Mouse (Mus musculus): ENCODE measurements around the gene Atp13a2. TPM values are rescaled to one million over a fixed set of nuclear protein-coding genes. Genes with fewer than 3 reads are reported as not detected.

Atp13a2 gene
- 168 and 403 TPM in 2 replicates for polyA plus RNA-seq (2012; ENCODE audit: low replicate concordance)

GRCm38 (mm10) chr4:140986711-140987395 lies at the start of gene Atp13a2:
TSS of gene Atp13a2 (plus strand) at chr4:140986873.

GRCm38 (mm10) chr4:140960781-140961466 lies 25.7 kb upstream of the Atp13a2 start, which contains the start of gene Sdhb:
TSS of gene Sdhb (plus strand) at chr4:140961203.

GRCm38 (mm10) chr4:141010118-141010517 lies 23.4 kb downstream of the Atp13a2 start, which contains the start of gene Mfap2:
TSS of gene Mfap2 (plus strand) at chr4:141010418.

Other genes starting within 250 kb of the Atp13a2 start
- gene Padi6, start 244.2 kb upstream of the Atp13a2 start, polyA plus RNA-seq (2012; ENCODE audit: low replicate concordance) = not detected in 2 replicates
- 6.7 and 26.7 TPM in 2 replicates for gene Padi4, start 212.6 kb upstream of the Atp13a2 start, polyA plus RNA-seq (2012; ENCODE audit: low replicate concordance)
- 0.04 and 0.15 TPM in 2 replicates for gene Padi3, start 176.2 kb upstream of the Atp13a2 start, polyA plus RNA-seq (2012; ENCODE audit: low replicate concordance)
- 0.12 and 0.22 TPM in 2 replicates for gene Padi1, start 141.1 kb upstream of the Atp13a2 start, polyA plus RNA-seq (2012; ENCODE audit: low replicate concordance)
- 2.1 and 4.3 TPM in 2 replicates for gene Padi2, start 80.5 kb upstream of the Atp13a2 start, polyA plus RNA-seq (2012; ENCODE audit: low replicate concordance)
- 37.9 and 112 TPM in 2 replicates for gene Sdhb, start 25.7 kb upstream of the Atp13a2 start, polyA plus RNA-seq (2012; ENCODE audit: low replicate concordance)
- gene Mfap2, start 23.5 kb downstream of the Atp13a2 start, polyA plus RNA-seq (2012; ENCODE audit: low replicate concordance) = 0.22 TPM in 1 of 2 replicates, not detected in the other
- 12.5 and 24.7 TPM in 2 replicates for gene Crocc, start 73.7 kb downstream of the Atp13a2 start, polyA plus RNA-seq (2012; ENCODE audit: low replicate concordance)
- gene Necap2, start 91.5 kb downstream of the Atp13a2 start, polyA plus RNA-seq (2012; ENCODE audit: low replicate concordance) = 133 and 149 TPM in 2 replicates
- gene Spata21, start 101.5 kb downstream of the Atp13a2 start, polyA plus RNA-seq (2012; ENCODE audit: low replicate concordance) = not detected in 2 replicates
- gene Szrd1, start 152.9 kb downstream of the Atp13a2 start, polyA plus RNA-seq (2012; ENCODE audit: low replicate concordance) = 131 and 150 TPM in 2 replicates
- 14.4 and 15.2 TPM in 2 replicates for gene Fbxo42, start 161.0 kb downstream of the Atp13a2 start, polyA plus RNA-seq (2012; ENCODE audit: low replicate concordance)
- gene Rsg1, start 227.1 kb downstream of the Atp13a2 start, polyA plus RNA-seq (2012; ENCODE audit: low replicate concordance) = 0.49 and 0.60 TPM in 2 replicates